22 mouse cellular contexts compared by ENCODE assay signal in genomic region chr15:96781560-96781959, GRCm38 (mm10).
DNase-seq lines count a peak whose midpoint lies in the region; ATAC-seq and TF ChIP-seq lines count a peak whose summit lies in the region.
"Had no signal": no experiment of that assay in that cellular context is flagged by ENCODE, and none has a peak within 500 bp of the region (broad histone marks: within the 10 kb centered on the region; RNA-seq: fewer than 3 reads in every experiment).

No protein-coding gene starts in this region.

- no peaks in the 10 kb centered on the region for H3K36me3 ChIP-seq in liver, adult 2 months (ENCODE audit: control insufficient read depth, insufficient read depth, low read length)
- H3K36me3 ChIP-seq in liver, embryonic 11.5 days (ENCODE audit: control insufficient read depth, insufficient read depth, low read length): no peaks in the 10 kb centered on the region
- H3K36me3 ChIP-seq: embryonic facial prominence, embryonic 15.5 days; forebrain, embryonic 10.5 days; hindbrain, embryonic 13.5 days; limb, embryonic 12.5 days; neural tube, embryonic 12.5 days had no signal

- no peak for TF ChIP-seq POLR2A in liver, adult 2 months (IDR thresholded peaks at IDR 0.05; ENCODE audit: extremely low read depth, insufficient read depth, low read length)

- ATAC-seq in liver, embryonic 11.5 days (replicated peaks; ENCODE audit: low FRiP score): no peak
- ATAC-seq: inflammation-experienced regulatory T-cells, adult 6 months had no signal

- no peaks in the 10 kb centered on the region for H3K9me3 ChIP-seq in liver, embryonic 11.5 days (ENCODE audit: control insufficient read depth, low read length)
- H3K9me3 ChIP-seq: embryonic facial prominence, embryonic 15.5 days; forebrain, embryonic 10.5 days; hindbrain, embryonic 13.5 days; limb, embryonic 12.5 days; neural tube, embryonic 12.5 days had no signal

- no peaks in the 10 kb centered on the region for H3K4me1 ChIP-seq in liver, adult 2 months (ENCODE audit: control insufficient read depth, insufficient read depth, low read length)
- H3K4me1 ChIP-seq in liver, embryonic 11.5 days (replicated peaks; ENCODE audit: control insufficient read depth, insufficient read depth, low read length): peaks cover 3% of the 10 kb centered on the region; the same call in 1 of the 2 replicates
- H3K4me1 ChIP-seq: embryonic facial prominence, embryonic 15.5 days; forebrain, embryonic 10.5 days; hindbrain, embryonic 13.5 days; limb, embryonic 12.5 days; neural tube, embryonic 12.5 days had no signal

- H3K9ac ChIP-seq in liver, adult 2 months (ENCODE audit: low read depth, low read length): no peak overlapping the region
- no peak overlapping the region for H3K9ac ChIP-seq in liver, embryonic 11.5 days (ENCODE audit: low read depth, low read length)
- H3K9ac ChIP-seq: embryonic facial prominence, embryonic 15.5 days; hindbrain, embryonic 13.5 days; limb, embryonic 12.5 days; neural tube, embryonic 12.5 days had no signal

- TF ChIP-seq CTCF in gastrocnemius, adult 2 months (IDR thresholded peaks at IDR 0.05): peak; percentile 2; the same call in 1 of the 2 replicates
- no peak for TF ChIP-seq CTCF in liver, adult 2 months (IDR thresholded peaks at IDR 0.05; ENCODE audit: low read depth, low read length)

- no peaks in the 10 kb centered on the region for H3K27me3 ChIP-seq in liver, adult 2 months (ENCODE audit: control insufficient read depth, insufficient read depth, low read length)
- H3K27me3 ChIP-seq in liver, embryonic 11.5 days (replicated peaks; ENCODE audit: control insufficient read depth, insufficient read depth, low read length): no peaks in the 10 kb centered on the region
- H3K27me3 ChIP-seq: embryonic facial prominence, embryonic 15.5 days; hindbrain, embryonic 13.5 days; limb, embryonic 12.5 days; neural tube, embryonic 12.5 days had no signal

- H3K79me2 ChIP-seq in liver, adult 2 months (ENCODE audit: control insufficient read depth, insufficient read depth, low read length): no peaks in the 10 kb centered on the region

- no peak overlapping the region for H3K4me2 ChIP-seq in liver, embryonic 11.5 days
- H3K4me2 ChIP-seq: embryonic facial prominence, embryonic 15.5 days; heart, embryonic 11.5 days; hindbrain, embryonic 13.5 days; limb, embryonic 12.5 days; neural tube, embryonic 12.5 days had no signal

- no peak overlapping the region for H3K27ac ChIP-seq in gastrocnemius, adult 2 months
- H3K27ac ChIP-seq in liver, adult 2 months (replicated peaks; ENCODE audit: insufficient read depth, low read depth, low read length): no peak overlapping the region
- H3K27ac ChIP-seq in liver, embryonic 11.5 days (ENCODE audit: low read depth, low read length): no peak overlapping the region
- H3K27ac ChIP-seq: embryonic facial prominence, embryonic 15.5 days; forebrain, embryonic 10.5 days; hindbrain, embryonic 13.5 days; limb, embryonic 12.5 days; neural tube, embryonic 12.5 days had no signal

- intact Hi-C loops in gastrocnemius, adult 2 months (cut with DNase I): no loop called here
- intact Hi-C loops in gastrocnemius, postnatal 36 days (cut with DNase I): no loop called here

- 78% methylated on average over 5 of the region's 5 CpGs for WGBS in liver, adult 2 months
- 79% methylated on average over 5 of the region's 5 CpGs for WGBS in liver, embryonic 11.5 days

- no peak overlapping the region for H3K4me3 ChIP-seq in gastrocnemius, adult 2 months
- H3K4me3 ChIP-seq in liver, adult 2 months (ENCODE audit: insufficient read depth, low read depth, low read length): no peak overlapping the region
- no peak overlapping the region for H3K4me3 ChIP-seq in liver, embryonic 11.5 days (ENCODE audit: low read depth, low read length)
- H3K4me3 ChIP-seq: embryonic facial prominence, embryonic 15.5 days; forebrain, embryonic 10.5 days; hindbrain, embryonic 13.5 days; limb, embryonic 12.5 days; neural tube, embryonic 12.5 days had no signal

- no peak for DNase-seq in gastrocnemius, adult 2 months
- no peak for DNase-seq in gastrocnemius, postnatal 36 days
- DNase-seq in liver, adult 2 months (ENCODE audit: extremely low read depth, low read depth, low spot score): peak; percentile 55
- no peak for DNase-seq in liver, embryonic 11.5 days (ENCODE audit: low spot score)
- DNase-seq in 416B (ENCODE audit: low read depth) (peak; percentile 71), R1 (ENCODE audit: low read depth, low spot score) (peak; percentile 81)
- no peak for DNase-seq in spleen, postnatal 4 days (ENCODE audit: low spot score in 2 of 2)
- no peak for DNase-seq in retina, embryonic 14.5 days (ENCODE audit: low spot score)
- DNase-seq: adrenal gland, postnatal 25 days; cerebellum, adult 11-12 months; cerebellum, postnatal 25 days; kidney, adult 9 months; kidney, postnatal 4 days; lung, adult 18-20 months; right cerebral cortex, adult 18-20 months had no signal

Comparison
In these comparisons a context has a peak if more than half of its experiments do, and no peak if none do; other contexts are left out.
1. DNase-seq: peak in liver, adult 2 months (single experiment), 416B (single experiment) and R1 (single experiment); none in gastrocnemius, adult 2 months (single experiment), gastrocnemius, postnatal 36 days (0 of 2), liver, embryonic 11.5 days (single experiment), spleen, postnatal 4 days (0 of 2) and retina, embryonic 14.5 days (single experiment).